Mouse (Mus musculus): ENCODE measurements around the gene Parp16. TPM values are rescaled to one million over a fixed set of nuclear protein-coding genes. Genes with fewer than 3 reads are reported as not detected.
"Not testable (repeated sequence)": the region's sequence is repeated elsewhere in the genome, so short reads cannot be mapped to it uniquely, and the experiment has no call there.

The Parp16 gene
- total and polyA plus RNA-seq, 3 experiments = 0.44 to 1.7 (median 0.81) TPM

DNA sequence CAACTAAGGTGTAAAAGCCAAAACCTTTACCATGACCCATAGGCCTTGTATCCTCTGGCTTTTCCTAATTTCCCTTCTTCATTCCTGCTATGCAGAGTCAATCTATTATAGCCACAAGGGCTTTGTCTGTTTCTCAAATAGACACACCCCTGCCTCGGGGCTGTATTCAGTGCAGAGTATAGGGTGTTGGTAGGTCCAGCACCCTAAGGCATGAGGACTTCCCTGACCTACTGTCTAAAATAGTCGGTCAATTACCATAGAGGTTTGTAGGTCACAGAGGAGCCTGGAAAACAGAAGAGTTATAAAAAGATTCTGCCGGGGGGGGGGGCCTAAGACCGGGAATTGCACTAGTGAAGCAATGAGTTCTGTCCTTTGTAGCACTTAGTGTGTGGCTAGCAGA is 78.7 kb downstream of the Parp16 start:
- no peak for DNase-seq (ENCODE audit: extremely low read depth)
- TF ChIP-seq CTCF (conservative IDR thresholded peaks at IDR 0.05 in 1 of 2, IDR thresholded peaks at IDR 0.05 in 1 of 2; ENCODE audit: low read depth in 2 of 2, low read length in 2 of 2) = no peak
- no peak for TF ChIP-seq ZNF384 (IDR thresholded peaks at IDR 0.05; ENCODE audit: low read depth, low read length)
- TF ChIP-seq MEF2A (IDR thresholded peaks at IDR 0.05; ENCODE audit: borderline replicate concordance, low read depth, low read length) = no peak
- no peak for TF ChIP-seq ELF1 (IDR thresholded peaks at IDR 0.05; ENCODE audit: low read depth, low read length)
- TF ChIP-seq USF2 (conservative IDR thresholded peaks at IDR 0.05; ENCODE audit: low read depth, low read length) = no peak
- no peak for TF ChIP-seq CHD2 (IDR thresholded peaks at IDR 0.05; ENCODE audit: low read length)
- no peak for TF ChIP-seq BHLHE40 (IDR thresholded peaks at IDR 0.05; ENCODE audit: low read depth, low read length)
- TF ChIP-seq USF1 (IDR thresholded peaks at IDR 0.05; ENCODE audit: low read depth, low read length) = no peak
- Histone ChIP-seq H3K36me3 (replicated peaks in 1 of 2; ENCODE audit: control insufficient read depth in 1 of 2, insufficient read depth in 1 of 2, low read length in 1 of 2) (no peaks in the 10 kb centered on the region), H3K9ac (ENCODE audit: insufficient read depth, low read depth) (no peak overlapping the region), H3K4me1 (ENCODE audit: control insufficient read depth in 1 of 2, insufficient read depth in 2 of 2) (no peaks in the 10 kb centered on the region; a peak in 1 of 4 replicates), H3K4me3 (replicated peaks in 1 of 3; ENCODE audit: low read depth in 2 of 3, low read length in 2 of 3, poor library complexity in 1 of 3) (no peak overlapping the region), H3K4me2 (ENCODE audit: insufficient read depth, low read depth, poor library complexity, severe bottlenecking) (no peak overlapping the region), H3K9me3 (replicated peaks; ENCODE audit: low read length) (peaks cover 4% of the 10 kb centered on the region), H3K79me2 (replicated peaks; ENCODE audit: control insufficient read depth, extremely low read depth, insufficient read depth, poor library complexity, severe bottlenecking) (no peaks in the 10 kb centered on the region), H3K27ac (ENCODE audit: insufficient read depth, low read depth) (no peak overlapping the region), H3K27me3 (replicated peaks) (peaks cover 19% of the 10 kb centered on the region)
- dilution Hi-C loops (cut with MboI; ENCODE audit: extremely low pct_ligation_motif_present, extremely low pct_unique_long_range_greater_than_20kb, low sequenced_read_pairs) = no loop called here
- in situ Hi-C loops (cut with MboI; ENCODE audit: low pct_ligation_motif_present, low pct_unique_long_range_greater_than_20kb, low sequenced_read_pairs) = loop anchor here (10.0 kb wide), 1 partner anchor 49 kb away; no protein-coding TSS in a partner anchor

DNA sequence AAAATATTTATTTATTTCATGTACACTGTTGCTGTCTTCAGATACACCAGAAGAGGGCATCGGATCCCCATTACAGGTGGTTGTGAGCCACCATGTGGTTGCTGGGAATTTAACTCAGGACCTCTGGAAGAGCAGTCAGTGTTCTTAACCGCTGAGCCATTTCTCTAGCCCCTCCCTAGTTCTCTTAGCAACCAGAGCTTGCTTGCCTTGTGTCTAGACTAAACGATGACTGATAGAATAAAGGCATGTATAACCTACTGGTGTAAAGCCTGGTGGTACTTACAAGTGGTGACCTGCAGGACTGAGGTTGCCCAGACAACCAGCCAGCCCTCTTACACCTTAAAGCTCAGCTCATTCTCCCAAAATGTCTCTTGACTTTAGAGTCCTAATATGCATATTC is 79.7 kb downstream of the Parp16 start:
- DNase-seq (ENCODE audit: extremely low read depth); H3K9me3 ChIP-seq (replicated peaks; ENCODE audit: low read length); H3K4me3 ChIP-seq (replicated peaks in 1 of 3; ENCODE audit: low read depth in 2 of 3, low read length in 2 of 3, poor library complexity in 1 of 3); H3K4me2 ChIP-seq (ENCODE audit: insufficient read depth, low read depth, poor library complexity, severe bottlenecking); H3K9ac ChIP-seq (ENCODE audit: insufficient read depth, low read depth); H3K79me2 ChIP-seq (replicated peaks; ENCODE audit: control insufficient read depth, extremely low read depth, insufficient read depth, poor library complexity, severe bottlenecking); dilution Hi-C loops (cut with MboI; ENCODE audit: extremely low pct_ligation_motif_present, extremely low pct_unique_long_range_greater_than_20kb, low sequenced_read_pairs); H3K4me1 ChIP-seq (ENCODE audit: control insufficient read depth in 1 of 2, insufficient read depth in 2 of 2); H3K36me3 ChIP-seq (replicated peaks in 1 of 2; ENCODE audit: control insufficient read depth in 1 of 2, insufficient read depth in 1 of 2, low read length in 1 of 2); H3K27ac ChIP-seq (ENCODE audit: insufficient read depth, low read depth): not testable (repeated sequence)
- peaks cover 11% of the 10 kb centered on the region for H3K27me3 ChIP-seq (replicated peaks)
- in situ Hi-C loops (cut with MboI; ENCODE audit: low pct_ligation_motif_present, low pct_unique_long_range_greater_than_20kb, low sequenced_read_pairs) = loop anchor here (5.0 to 10.0 kb wide), 2 partner anchors 33 to 50 kb away; no protein-coding TSS in a partner anchor

DNA sequence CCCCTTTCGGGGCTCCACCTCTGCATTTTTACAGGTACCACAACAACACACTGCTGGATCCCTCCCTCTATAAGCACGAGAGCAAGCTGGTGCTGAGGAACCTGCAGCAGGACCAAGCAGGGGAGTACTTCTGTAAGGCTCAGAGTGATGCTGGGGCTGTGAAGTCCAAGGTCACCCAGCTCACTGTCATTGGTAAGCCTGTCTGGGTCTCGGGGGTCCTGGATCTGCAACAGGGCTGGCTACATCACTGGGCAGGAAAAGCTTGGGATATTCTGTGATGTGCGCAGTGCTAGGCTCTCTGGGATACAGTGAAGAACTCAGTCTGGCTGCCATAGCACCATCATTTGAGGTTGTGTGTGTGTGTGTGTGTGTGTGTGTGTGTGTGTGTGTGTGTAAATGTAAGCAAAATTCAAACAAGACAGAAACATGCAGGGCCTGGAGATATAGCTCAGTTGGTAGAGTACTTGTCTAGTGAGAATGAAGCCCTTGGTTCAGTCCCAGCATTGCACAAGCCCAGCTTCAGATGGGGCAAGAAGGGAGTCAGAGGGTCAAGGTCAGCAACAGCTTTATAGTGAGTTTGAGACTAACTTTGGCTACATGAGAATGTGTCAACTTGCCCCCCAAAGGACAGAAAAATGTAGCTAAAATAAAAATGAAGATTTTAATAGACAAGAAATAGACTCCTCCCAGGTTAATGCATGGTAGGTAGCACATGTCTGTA is 80.8 kb downstream of the Parp16 start:
- dilution Hi-C loops (cut with MboI; ENCODE audit: extremely low pct_ligation_motif_present, extremely low pct_unique_long_range_greater_than_20kb, low sequenced_read_pairs) = no loop called here
- H3K9ac ChIP-seq (ENCODE audit: insufficient read depth, low read depth) = no peak overlapping the region
- peaks cover 4% of the 10 kb centered on the region for H3K9me3 ChIP-seq (replicated peaks; ENCODE audit: low read length)
- no peaks in the 10 kb centered on the region; a peak in 1 of 4 replicates for H3K4me1 ChIP-seq (ENCODE audit: control insufficient read depth in 1 of 2, insufficient read depth in 2 of 2)
- in situ Hi-C loops (cut with MboI; ENCODE audit: low pct_ligation_motif_present, low pct_unique_long_range_greater_than_20kb, low sequenced_read_pairs) = loop anchor here (5.0 to 10.0 kb wide), 2 partner anchors 34 to 51 kb away; no protein-coding TSS in a partner anchor
- no peak overlapping the region for H3K27ac ChIP-seq (ENCODE audit: insufficient read depth, low read depth)
- H3K27me3 ChIP-seq (replicated peaks) = peaks cover 4% of the 10 kb centered on the region
- DNase-seq (ENCODE audit: extremely low read depth) = no peak
- TF ChIP-seq ZC3H11A (IDR thresholded peaks at IDR 0.05; ENCODE audit: low read depth, low read length) (no peak), USF1 (IDR thresholded peaks at IDR 0.05; ENCODE audit: low read depth, low read length) (no peak)
- H3K36me3 ChIP-seq (replicated peaks in 1 of 2; ENCODE audit: control insufficient read depth in 1 of 2, insufficient read depth in 1 of 2, low read length in 1 of 2) = no peaks in the 10 kb centered on the region
- no peak overlapping the region for H3K4me2 ChIP-seq (ENCODE audit: insufficient read depth, low read depth, poor library complexity, severe bottlenecking)
- H3K4me3 ChIP-seq (replicated peaks in 1 of 3; ENCODE audit: low read depth in 2 of 3, low read length in 2 of 3, poor library complexity in 1 of 3) = no peak overlapping the region
- no peaks in the 10 kb centered on the region for H3K79me2 ChIP-seq (replicated peaks; ENCODE audit: control insufficient read depth, extremely low read depth, insufficient read depth, poor library complexity, severe bottlenecking)
